Mouse (Mus musculus) kidney, adult 2 months (tissue): ENCODE results near the gene Mcat. TPM values are rescaled to one million over a fixed set of nuclear protein-coding genes. Genes with fewer than 3 reads are reported as not detected.

Experiments used
- DNase-seq: peaks from one replicate; pipeline ENCODE4 v3.0.0; 2021
- H3K27ac ChIP-seq: fragments of 200-500 bp; 2 replicates; pipeline ENCODE4 v1.5.1; 2012; ENCODE audit warnings: low read depth, low read length, control low read depth, inconsistent platforms; ENCODE audit not compliant: insufficient read depth
- H3K27me3 ChIP-seq: fragments of 200-500 bp; replicated peaks from 2 replicates; pipeline ENCODE4 v1.6.1; 2012; ENCODE audit warnings: mild to moderate bottlenecking, moderate library complexity, low read length, inconsistent platforms; ENCODE audit not compliant: control insufficient read depth, insufficient read depth
- H3K36me3 ChIP-seq: fragments of 200-500 bp; 2 replicates; pipeline ENCODE4 v1.6.1; 2012; ENCODE audit warnings: mild to moderate bottlenecking, moderate library complexity, low read length, inconsistent platforms; ENCODE audit not compliant: control insufficient read depth, insufficient read depth
- H3K4me1 ChIP-seq: fragments of 200-500 bp; 2 replicates; pipeline ENCODE4 v1.6.1; 2011; ENCODE audit warnings: low read length; ENCODE audit not compliant: control insufficient read depth, insufficient read depth
- H3K4me3 ChIP-seq: fragments of 200-500 bp; 2 replicates; pipeline ENCODE4 v1.5.1; 2011; ENCODE audit warnings: mild to moderate bottlenecking, low read depth, low read length, control low read depth; ENCODE audit not compliant: insufficient read depth
- CTCF ChIP-seq: fragments of 200-500 bp; conservative IDR thresholded peaks from 2 replicates; pipeline ENCODE4 v1.5.1; 2011; ENCODE audit warnings: low read depth, mild to moderate bottlenecking, control low read depth, low read length, moderate library complexity, mixed read lengths; ENCODE audit not compliant: insufficient read depth, insufficient read length
- POLR2A ChIP-seq: fragments of 200-500 bp; IDR thresholded peaks from one replicate; pipeline ENCODE4 v1.6.1; 2011; ENCODE audit warnings: low read depth, low read length, control low read depth
- whole genome bisulfite sequencing: fragments of 180-500 bp; shearing (Covaris S2); methylation state at CpG from one replicate; pipeline ENCODE4 v1.1.7; 2018; 5-methylcytosine and 5-hydroxymethylcytosine counted together
- polyA plus RNA-seq: library from polyadenylated mRNA; depleted of rRNA; stranded (reverse); fragments of >200 nt; gene quantifications from 2 replicates; pipeline ENCODE4 v1.2.3, GENCODE M21; 2012; rRNA removed

The Mcat gene
- 31.8 and 34.3 TPM in 2 replicates for polyA plus RNA-seq

GRCm38 (mm10) chr15:83563327-83563856, at the start of gene Mcat, which contains the start of gene Tspo:
TSS of gene Mcat (minus strand) at chr15:83563787.
TSS of gene Tspo (plus strand) at chr15:83563592.
- DNase-seq, result peak; percentile 79
- Histone ChIP-seq H3K27ac (peak within 1 kb of the TSS; percentile 81), H3K27me3 (no peaks in the 10 kb centered on the region), H3K4me1 (peaks cover 7% of the 10 kb centered on the region), H3K4me3 (peak within 1 kb of the TSS; percentile 85), H3K36me3 (no peaks in the 10 kb centered on the region)
- WGBS, result 1% methylated on average over 28 of the region's 28 CpGs
- TF ChIP-seq POLR2A (peak; percentile 32), CTCF (no peak)

GRCm38 (mm10) chr15:83607115-83607802, 43.7 kb upstream of the Mcat start:
- Histone ChIP-seq H3K27ac (no peak overlapping the region), H3K4me1 (no peaks in the 10 kb centered on the region), H3K36me3 (no peaks in the 10 kb centered on the region), H3K27me3 (no peaks in the 10 kb centered on the region), H3K4me3 (no peak overlapping the region)
- DNase-seq, result peak; percentile 78
- 46% methylated on average over 15 of the region's 15 CpGs for WGBS
- TF ChIP-seq CTCF, result peak; percentile 86
- no peak for TF ChIP-seq POLR2A

GRCm38 (mm10) chr15:83606700-83607099, 43.1 kb upstream of the Mcat start:
- DNase-seq, result no peak
- H3K4me1 ChIP-seq, result no peaks in the 10 kb centered on the region
- H3K36me3 ChIP-seq, result no peaks in the 10 kb centered on the region
- no peak overlapping the region for H3K27ac ChIP-seq
- no peak overlapping the region for H3K4me3 ChIP-seq
- no peaks in the 10 kb centered on the region for H3K27me3 ChIP-seq
- TF ChIP-seq POLR2A, result no peak
- no peak for TF ChIP-seq CTCF
- WGBS, result 87% methylated on average over 8 of the region's 8 CpGs

GRCm38 (mm10) chr15:83606216-83606615, 42.6 kb upstream of the Mcat start:
- Histone ChIP-seq H3K4me3 (no peak overlapping the region), H3K4me1 (no peaks in the 10 kb centered on the region), H3K36me3 (no peaks in the 10 kb centered on the region), H3K27ac (no peak overlapping the region), H3K27me3 (no peaks in the 10 kb centered on the region)
- DNase-seq, result no peak
- 64% methylated on average over 11 of the region's 11 CpGs for WGBS
- TF ChIP-seq POLR2A (no peak), CTCF (no peak)

- Histone ChIP-seq H3K36me3 (no peaks in the 10 kb centered on the region), H3K4me3 (no peak overlapping the region), H3K4me1 (no peaks in the 10 kb centered on the region), H3K27ac (no peak overlapping the region), H3K27me3 (no peaks in the 10 kb centered on the region)
- TF ChIP-seq CTCF, result no peak
- no peak for TF ChIP-seq POLR2A
- no peak for DNase-seq
- 97% methylated on average over 7 of the region's 7 CpGs for WGBS
Measured at GRCm38 (mm10) chr15:83603426-83603825, 39.8 kb upstream of the Mcat start.

- no peak for DNase-seq
- H3K4me3 ChIP-seq, result no peak overlapping the region
- 97% methylated on average over 1 of the region's 1 CpGs for WGBS
- no peak for TF ChIP-seq POLR2A
- TF ChIP-seq CTCF, result no peak
- no peak overlapping the region for H3K27ac ChIP-seq
- H3K4me1 ChIP-seq, result no peaks in the 10 kb centered on the region
- no peaks in the 10 kb centered on the region for H3K27me3 ChIP-seq
- H3K36me3 ChIP-seq, result no peaks in the 10 kb centered on the region
Measured at GRCm38 (mm10) chr15:83603046-83603396, 39.4 kb upstream of the Mcat start.

- H3K27me3 ChIP-seq, result no peaks in the 10 kb centered on the region
- H3K27ac ChIP-seq, result peak overlapping the region; percentile 47; the same call in 1 of the 2 replicates
- DNase-seq, result peak; percentile 54
- TF ChIP-seq POLR2A, result no peak
- no peak for TF ChIP-seq CTCF
- no peaks in the 10 kb centered on the region for H3K36me3 ChIP-seq
- no peak overlapping the region for H3K4me3 ChIP-seq
- 70% methylated on average over 13 of the region's 13 CpGs for WGBS
- H3K4me1 ChIP-seq, result no peaks in the 10 kb centered on the region
Measured at GRCm38 (mm10) chr15:83602372-83603045, 38.9 kb upstream of the Mcat start.
